Mouse (Mus musculus) spleen, postnatal 10 days (tissue): ENCODE data around the gene Dlgap4.

ENCODE experiments used
- DNase-seq, 2 experiments: peaks; one replicate each; pipeline ENCODE4 v3.0.0; 2021 to 2022; ENCODE audit warnings: low spot score in 2 of 2

Dlgap4 gene

DNA sequence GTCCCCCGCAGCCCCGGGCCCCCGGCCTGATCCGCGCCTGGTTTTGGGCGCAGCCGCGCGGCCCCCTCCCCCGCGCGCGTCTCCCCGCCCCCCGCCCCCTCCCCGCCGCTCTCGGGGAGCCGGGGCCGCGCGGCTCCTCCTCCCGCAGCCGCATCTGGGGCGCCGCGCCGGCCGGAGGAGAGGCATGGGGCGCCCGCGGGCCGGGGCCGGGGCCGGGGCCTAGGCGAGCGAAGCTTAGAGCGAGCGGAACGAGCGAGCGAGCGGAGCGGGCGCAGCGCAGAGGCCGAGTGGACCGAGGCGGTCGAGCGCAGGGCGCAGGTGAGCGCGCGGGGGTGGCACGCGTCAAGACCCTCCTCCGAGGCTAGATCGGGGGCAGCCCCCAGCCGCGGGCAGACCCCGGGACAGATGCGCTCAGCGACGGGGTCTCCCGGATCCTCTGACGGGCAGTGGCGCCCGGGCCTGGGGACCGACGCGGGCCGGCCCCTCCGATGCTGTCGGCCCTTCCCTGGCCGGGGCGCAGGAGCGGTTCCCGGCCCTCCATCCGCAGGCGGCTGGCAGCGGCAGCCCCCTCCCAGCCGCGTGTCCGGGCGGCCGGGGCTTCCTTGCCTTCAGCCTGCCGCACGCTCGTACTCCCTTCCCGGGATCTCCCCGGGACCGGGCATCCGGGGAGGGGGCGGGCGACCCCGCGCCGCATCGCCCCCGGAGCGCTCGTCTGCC lies at the start of gene Dlgap4:
Gene Dlgap4, plus strand, starts transcription at position 165 of the 717 bp plus-strand sequence.
- DNase-seq, result no peak

- no peak for DNase-seq
Observed at GRCm38 (mm10) chr2:156566512-156566911, 47.0 kb upstream of the Dlgap4 start.

DNA sequence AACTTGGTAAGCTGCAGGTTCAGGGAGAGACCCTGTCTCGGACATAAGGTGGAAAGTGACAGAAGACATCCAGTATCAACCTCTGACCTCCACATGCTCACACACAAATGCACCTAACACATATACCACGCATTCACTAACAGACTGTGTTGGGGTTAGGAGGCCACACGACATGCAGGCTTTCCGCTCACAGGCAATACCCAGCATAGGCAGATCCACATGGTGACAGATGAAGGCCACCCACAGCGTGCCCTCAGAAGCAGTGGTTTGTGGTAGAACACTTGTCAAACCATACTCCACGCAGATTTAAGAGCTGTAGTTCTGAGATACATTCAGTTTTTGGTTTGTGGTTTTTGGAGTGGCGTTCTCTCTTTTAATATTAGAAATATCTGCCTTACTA lies 44.9 kb upstream of the Dlgap4 start:
- DNase-seq, result no peak

DNA sequence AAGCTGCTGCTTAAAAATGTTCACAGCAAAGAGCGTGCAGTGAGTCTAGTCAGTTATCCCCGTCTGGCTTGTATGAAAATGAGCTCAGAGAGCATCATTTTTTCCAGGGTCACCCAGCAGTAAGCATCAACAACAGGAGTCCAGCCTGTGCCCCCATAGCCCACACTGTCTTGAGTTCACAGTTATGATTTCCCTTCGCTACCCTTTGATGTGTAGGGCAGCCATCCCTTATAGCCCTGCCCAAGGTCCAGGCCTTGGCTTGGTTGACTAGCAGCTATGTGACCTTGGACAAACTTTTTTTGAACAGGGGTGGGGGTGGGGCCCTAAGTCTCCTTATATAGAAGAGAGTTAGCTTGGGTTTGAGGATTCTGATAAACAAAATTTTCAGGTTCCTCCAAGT lies 44.2 kb upstream of the Dlgap4 start:
- DNase-seq, result no peak

GRCm38 (mm10) chr2:156571521-156571920 lies 42.0 kb upstream of the Dlgap4 start:
- DNase-seq, result no peak

DNA sequence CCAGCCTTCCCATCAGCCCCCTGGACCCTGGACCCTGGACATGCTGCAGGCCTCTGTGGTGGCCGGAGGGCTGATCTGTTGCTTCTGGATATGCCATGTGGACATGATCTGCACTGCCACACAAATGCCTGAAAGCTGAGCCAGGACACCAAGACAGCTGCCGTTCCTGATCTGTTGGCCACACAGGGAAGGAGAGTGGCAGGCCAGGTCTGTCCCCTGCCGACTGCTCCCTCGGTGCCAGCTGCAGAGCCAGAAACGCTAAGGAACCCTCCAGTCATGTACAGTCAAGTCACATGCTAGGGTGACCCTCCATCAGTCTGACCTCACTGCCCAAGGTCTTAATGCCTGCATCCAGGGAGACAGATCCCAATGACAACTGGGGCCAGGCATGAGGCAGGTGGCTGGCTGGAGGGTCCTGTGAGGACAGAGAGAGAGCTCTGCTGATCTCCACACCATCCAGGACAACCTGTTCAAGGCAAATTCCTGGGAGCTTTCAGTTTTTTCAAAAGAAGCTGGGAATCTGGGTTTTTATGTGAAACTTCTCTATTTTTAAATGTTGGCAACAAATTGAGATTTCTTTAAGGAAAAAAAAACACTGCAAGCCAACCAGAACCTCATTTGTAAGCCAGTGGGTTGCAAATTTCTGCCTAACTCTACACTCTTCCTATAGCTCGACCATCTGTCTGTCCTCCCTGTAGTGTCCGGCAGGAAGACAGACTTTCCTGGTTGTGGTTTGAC lies 36.5 kb upstream of the Dlgap4 start:
- DNase-seq, result no peak

GRCm38 (mm10) chr2:156580507-156580906 lies 33.0 kb upstream of the Dlgap4 start:
- DNase-seq, result no peak

- no peak for DNase-seq
Observed at GRCm38 (mm10) chr2:156581244-156581643, 32.3 kb upstream of the Dlgap4 start.

- no peak for DNase-seq
Observed at GRCm38 (mm10) chr2:156582887-156583286, 30.6 kb upstream of the Dlgap4 start.

- DNase-seq, result peak in 1 of 2 experiments; percentile 33
Observed at GRCm38 (mm10) chr2:156584154-156584796, 29.2 kb upstream of the Dlgap4 start.

GRCm38 (mm10) chr2:156584797-156585471 lies 28.6 kb upstream of the Dlgap4 start:
- no peak for DNase-seq

GRCm38 (mm10) chr2:156589481-156589880 lies 24.0 kb upstream of the Dlgap4 start:
- DNase-seq, result no peak

GRCm38 (mm10) chr2:156594987-156595490 lies 18.5 kb upstream of the Dlgap4 start:
- no peak for DNase-seq

GRCm38 (mm10) chr2:156602581-156602980 lies 10.9 kb upstream of the Dlgap4 start:
- no peak for DNase-seq

- DNase-seq, result no peak
Observed at GRCm38 (mm10) chr2:156603671-156604070, 9.8 kb upstream of the Dlgap4 start.

DNA sequence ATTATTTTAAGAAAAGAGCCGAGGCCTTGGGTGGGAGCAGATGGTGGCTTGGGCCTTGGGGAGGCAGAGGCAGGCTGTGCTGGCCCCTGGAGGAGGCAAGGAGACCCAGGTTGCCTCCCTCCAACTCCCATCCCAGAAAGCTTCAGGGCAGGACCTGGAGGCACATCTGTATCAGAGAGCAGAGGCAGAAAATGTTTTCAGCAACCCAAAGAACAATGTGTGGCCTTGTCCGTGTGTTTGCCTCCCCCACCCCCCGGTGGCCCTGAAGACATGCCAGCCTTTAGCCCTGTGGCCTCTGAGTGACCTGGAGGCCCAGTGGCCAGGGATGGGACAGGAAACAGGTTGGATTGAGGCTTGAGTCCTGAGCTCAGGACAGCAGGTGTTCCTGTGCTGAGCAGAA lies 8.4 kb upstream of the Dlgap4 start:
- DNase-seq, result no peak

DNA sequence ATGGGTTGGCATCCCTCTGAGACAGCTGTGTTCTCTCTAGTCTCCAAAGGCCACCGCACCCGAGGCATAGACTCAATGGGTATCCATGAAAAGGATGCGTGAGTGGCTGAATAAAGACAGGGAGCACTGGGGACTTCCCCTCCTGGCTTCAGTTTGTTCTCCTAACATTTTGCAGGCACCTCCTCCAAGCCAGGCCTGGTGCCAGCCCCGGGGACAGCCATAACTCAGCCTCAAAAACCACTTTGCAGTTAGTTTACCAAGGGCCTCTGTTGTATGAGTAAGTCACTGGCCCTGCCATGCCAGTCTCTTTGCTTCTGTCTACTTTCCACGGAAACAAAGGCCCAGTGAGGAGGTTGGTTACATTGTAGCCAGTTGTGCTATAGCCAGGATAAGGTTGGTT lies 7.5 kb upstream of the Dlgap4 start:
- no peak for DNase-seq

DNA sequence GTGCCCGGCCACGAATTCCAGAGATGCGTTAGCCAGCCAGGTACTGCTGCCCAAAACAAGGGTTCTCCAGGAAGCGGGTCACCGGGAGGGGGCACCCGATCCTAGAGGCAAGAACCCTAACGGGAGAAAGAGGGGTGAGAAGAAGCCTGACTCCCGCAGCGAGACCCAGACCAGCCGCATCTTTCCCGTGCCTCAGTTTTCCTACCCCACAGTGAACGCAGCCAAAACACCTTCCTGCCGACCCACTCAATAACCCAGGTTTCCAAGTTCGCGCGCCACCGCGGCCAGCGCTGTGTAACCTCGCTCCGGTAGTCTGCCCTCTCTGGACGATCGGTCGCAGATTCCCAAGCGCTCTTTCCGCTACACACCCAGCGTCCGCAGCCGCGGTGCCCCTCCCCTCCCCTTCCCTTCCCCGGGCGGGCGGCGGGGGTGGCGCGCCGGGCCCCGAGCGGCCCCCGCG lies 394 bp upstream of the Dlgap4 start:
- DNase-seq, result peak in 1 of 2 experiments; percentile 19

DNA sequence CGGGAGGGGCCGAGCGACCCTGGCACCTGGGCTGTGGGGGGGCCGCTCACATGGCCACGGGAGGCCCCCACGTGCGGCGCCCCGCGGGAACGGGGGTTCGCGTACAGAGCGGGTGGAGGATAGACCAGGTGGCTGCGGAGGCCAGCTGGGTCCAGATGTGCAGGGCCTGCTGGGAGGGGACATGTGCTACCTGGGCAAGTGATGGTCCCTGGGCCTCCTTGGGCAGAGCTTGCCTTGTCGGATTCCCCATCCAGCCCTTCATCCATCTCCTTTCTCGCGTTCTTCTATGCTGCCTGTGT lies 702 bp downstream of the Dlgap4 start:
- no peak for DNase-seq

DNA sequence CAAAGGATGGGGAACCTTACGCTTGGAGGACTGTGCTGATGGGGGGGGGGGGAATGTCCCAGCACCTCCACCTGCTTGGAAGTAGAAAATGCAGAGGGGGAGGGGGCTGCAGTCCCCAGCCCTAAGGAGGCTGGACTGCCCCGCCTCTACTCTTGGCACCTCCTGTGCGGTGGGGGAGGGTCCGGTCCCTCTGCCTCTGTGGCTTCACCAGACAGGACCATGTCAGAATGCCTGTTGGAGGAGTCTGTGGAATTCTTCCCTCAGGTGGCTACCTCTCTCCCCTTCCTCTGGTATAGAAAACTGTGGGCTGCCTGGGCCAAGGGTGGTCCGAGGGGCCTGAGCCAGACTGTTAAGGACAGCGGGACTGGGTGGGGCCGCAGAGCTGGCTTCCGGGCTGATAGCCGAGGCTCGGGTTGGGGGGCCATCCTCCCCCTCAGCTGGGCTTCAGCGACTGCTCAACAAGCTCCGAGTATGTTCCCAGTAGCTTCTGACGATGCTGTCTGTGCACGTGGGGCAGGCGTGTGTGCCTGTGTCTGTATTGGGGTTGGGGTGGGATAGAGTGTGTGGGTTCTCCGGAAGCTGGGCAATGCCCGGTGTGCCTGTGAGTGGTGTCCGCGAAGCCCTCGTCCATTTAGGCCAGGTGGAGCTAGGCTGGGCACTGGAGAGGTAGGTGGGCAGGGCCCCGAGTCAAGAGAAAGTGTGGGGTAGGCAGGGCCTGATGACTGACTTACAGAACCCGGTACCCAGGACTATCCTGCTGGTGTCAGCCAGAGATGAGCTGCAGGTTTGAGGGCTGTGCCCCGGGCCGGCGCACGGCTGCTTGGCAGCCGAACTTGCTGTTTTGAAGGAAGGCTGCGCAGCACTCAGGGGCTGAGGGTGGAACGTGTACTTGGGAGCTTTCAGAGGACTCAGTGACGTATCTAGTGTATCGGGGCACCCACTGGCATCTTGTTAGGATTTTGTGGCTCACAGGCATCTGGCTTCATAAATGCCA lies 1.5 kb downstream of the Dlgap4 start:
- no peak for DNase-seq

GRCm38 (mm10) chr2:156616513-156616912 lies 3.0 kb downstream of the Dlgap4 start:
- DNase-seq, result no peak
